Mouse (Mus musculus) frontal cortex, adult 2 months (tissue): ENCODE data around the gene Ercc5. TPM values are rescaled to one million over a fixed set of nuclear protein-coding genes. Genes with fewer than 3 reads are reported as not detected.

Experiments used
- DNase-seq, 2 experiments: peaks; one replicate each; pipeline ENCODE4 v3.0.0; 2022; ENCODE audit warnings: low spot score in 1 of 2; ENCODE audit errors: extremely low spot score in 1 of 2
- polyA plus RNA-seq: library from polyadenylated mRNA; depleted of rRNA; stranded (reverse); fragments of >200 nt; gene quantifications from 2 replicates; pipeline ENCODE4 v1.2.3, GENCODE M21; 2012; rRNA removed

The Ercc5 gene
- polyA plus RNA-seq, 1 experiment: 22.3 TPM

DNA sequence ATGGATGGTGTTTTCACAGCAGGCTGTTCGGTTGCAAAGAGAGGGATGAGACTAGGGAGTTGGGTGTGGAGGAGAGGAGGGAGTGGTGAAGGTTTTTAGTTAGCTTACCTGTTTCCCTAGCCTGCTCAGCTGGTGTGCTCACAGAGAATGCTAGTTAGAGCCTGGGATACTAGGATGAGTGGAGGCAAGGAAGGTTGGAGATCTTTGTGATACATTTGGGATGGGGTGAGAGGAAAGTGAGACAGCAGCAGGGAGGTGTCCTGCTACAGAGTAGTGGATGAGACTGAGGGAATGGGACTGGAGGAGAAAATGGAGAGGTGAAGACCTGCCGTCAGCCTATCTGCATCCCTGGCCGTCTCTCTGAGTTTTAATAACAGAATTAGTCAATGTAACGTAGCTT lies 25.1 kb downstream of the Ercc5 start:
- no peak for DNase-seq

DNA sequence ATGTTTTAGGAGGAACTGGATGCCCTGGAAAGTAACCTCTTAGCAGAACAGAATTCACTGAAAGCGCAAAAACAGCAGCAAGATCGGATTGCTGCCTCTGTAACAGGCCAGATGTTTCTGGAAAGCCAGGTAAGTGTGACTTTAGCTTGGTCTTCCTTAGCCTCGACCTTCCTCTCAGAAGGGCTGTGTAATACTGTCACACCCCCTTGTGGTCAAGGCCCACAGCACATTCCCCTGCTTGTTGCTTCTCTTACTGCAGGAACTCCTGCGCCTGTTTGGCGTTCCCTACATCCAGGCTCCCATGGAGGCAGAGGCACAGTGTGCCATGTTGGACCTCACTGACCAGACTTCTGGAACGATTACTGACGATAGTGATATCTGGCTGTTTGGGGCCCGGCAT lies 26.4 kb downstream of the Ercc5 start:
- no peak for DNase-seq

DNA sequence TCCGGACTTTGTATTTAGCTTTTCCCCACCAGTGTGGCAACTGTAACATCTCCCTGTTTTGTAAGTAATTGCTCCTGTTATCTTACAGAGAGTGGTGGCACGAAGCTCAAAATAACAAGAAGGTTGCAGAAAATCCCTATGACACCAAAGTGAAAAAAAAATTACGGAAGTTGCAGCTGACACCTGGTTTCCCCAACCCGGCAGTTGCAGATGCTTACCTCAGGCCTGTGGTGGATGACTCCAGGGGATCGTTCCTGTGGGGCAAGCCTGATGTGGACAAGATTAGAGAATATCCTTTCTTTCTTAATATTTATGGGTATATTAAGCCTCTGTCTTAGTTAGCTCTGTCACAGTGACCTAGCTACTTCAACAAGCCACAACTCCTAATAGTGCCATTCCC lies 30.5 kb downstream of the Ercc5 start:
- DNase-seq: no peak

DNA sequence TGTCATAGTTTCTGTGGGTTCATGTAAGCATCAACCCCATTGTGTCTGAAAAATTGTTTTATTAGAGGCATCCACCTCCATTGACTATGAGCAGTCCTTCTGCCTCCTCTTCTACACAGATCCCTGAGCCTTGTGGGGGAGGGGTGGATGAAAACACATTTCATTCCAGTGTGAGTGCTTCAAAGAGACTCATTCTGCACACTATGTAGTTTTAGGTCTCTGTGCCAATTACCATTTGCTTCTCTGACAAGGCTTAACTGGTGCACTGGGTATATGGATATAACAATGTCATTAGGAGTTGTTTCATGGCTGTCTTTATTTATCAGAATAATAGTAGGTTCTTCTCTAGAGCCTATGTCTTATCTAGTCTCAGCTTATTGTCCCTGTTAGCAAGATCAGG lies 38.9 kb downstream of the Ercc5 start:
- DNase-seq: peak; percentile 18 to 60

DNA sequence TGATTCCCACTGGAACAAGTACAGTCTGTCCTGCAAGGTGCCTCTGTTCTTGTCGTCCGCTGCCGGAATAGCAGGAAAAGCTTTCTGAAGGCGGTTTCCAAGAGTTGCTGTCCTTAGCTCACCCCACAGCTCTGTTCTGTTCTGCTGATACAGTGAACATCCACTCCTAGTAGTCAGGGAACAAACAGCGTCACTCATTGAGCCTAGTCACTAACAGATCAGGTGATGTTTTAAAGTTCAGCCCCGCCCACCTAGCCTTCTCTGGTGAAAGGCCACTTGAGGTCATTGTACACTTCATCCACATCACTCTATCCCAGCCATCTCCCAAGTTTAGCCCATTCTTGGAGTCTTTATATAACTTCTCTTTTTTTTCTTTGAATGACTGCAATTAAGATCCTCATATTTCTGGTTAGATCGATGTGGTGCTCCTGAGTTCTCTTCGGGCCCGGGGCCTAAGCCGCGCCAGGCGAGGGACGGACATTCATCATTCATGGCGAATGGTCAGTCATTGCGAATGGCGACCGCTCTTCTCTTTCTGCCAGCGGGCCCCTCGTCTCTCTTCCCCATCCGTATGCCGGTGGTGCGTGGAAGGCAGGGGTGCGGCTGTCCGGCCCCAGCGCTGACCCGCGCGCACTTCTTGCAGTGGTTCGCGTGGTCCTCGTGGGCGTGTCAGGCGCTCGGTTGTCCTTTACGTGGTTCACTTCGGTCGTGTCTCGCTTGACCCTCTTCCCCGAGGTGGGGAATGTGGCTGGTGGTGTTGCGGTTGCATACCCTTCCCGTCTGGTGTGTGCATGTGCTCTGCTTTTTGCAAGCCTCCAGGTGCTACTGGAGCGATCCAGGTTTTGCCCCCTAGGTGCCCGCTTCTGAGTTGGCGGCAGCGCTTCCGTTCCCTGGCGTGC lies 51.0 kb downstream of the Ercc5 start:
- DNase-seq: peak; percentile 50 to 61

DNA sequence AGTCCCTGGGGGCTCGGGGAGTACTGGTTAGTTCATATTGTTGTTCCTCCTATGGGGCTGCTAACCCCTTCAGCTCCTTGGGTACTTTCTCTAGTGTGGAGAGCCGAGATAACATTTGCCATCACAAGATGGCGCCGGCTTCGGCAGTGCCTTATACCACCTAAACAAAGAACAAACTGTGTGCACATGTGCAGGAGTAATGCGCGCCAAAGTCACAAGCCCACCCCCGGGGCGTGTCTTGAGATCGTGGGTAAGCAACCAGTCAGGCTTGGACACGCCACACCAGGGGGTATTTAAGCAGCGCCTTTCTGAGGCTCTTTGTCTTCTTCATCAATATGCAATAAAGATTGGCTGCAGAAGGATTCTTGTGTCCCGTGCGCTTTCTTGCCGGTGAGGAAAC lies 55.3 kb downstream of the Ercc5 start:
- no peak for DNase-seq

DNA sequence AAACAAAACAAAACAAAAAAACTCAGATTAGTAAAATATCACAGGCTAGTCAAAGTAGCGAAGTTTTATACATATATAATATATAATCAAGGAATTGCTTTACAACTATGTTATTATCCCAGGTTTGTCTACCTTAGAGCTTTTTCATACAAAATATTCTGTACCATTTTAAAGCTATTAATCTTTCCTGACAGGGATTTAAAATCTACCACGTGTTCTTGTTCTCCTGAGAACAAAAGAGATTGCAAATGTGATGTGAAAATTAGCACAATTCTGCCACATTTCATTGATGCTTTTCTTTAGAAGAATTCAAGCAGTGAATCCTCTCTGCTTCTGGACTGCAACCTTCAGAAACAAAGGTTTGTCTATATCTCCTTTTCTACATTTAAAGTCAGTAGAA lies 66.9 kb downstream of the Ercc5 start:
- no peak for DNase-seq

DNA sequence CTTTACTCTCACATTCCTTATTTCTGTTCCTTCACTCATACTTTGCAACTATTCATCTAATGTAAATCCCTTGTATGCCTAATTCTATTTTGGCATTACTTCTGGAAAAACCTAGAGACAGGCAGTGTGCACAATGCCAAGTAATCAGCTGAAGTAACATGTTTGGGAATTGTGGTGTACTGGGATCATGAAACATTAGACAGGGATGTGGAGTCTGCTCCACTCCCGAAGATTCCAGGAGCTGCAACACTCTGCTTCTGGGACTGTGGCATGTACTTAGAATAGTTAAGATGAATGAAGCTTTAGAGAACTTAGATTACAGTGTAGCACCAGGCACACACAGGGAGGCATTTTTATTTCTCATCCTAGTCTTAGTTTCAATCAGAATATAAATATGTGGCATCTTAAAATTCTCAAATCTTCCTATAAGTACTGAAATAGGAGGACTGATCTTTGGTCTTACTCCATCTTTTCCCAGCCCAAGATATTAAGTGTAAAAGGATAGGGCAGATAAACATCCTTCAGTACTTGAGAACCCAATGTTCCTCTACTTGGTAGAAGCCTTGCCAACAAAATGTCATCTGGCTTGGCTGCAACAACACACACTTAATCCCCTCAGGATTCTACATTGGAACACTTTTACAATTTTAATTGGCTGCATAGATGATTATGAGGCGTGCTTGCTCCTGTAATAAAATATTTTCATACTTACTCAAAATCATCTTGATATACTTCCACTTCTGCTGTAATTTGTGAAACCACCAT lies 69.0 kb downstream of the Ercc5 start:
- DNase-seq: no peak

DNA sequence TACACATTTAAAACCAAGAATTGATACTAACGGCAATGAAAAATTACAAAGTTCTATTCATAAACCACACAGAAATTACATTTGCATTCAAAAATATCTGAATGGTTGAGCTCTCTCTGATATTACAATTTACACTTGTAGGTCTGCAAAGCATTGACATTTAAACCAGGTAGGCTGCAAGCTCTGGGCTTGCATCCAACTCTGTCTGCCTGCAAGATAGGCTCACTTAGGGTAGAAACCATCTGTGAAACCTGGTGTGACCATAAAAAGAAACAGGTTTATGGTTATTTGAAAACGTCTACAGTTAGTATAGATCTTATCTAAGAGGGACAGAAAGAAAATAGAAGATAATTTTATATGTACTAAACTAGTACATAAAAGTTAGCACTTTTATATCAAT lies 69.6 kb downstream of the Ercc5 start:
- DNase-seq: peak; percentile 12 to 55

DNA sequence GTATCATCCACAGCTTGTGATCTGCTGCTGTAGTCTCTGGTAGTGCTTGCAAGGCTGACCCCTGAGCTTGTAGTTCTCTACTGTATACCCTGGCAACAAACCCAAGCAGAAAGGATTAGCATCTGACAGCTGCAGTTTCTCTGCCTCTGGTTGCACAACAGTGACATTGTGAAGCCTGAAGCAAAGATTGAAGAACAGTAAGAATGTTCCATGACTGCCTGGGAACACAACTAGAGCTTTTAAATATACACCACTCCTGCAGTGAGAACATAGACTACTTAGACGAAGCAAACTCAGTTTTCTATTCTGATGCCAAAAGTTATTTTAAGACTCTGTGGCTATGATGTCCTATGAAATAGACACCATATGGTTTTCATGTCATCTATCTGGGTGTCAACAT lies 71.3 kb downstream of the Ercc5 start, which contains the start of gene Mettl21e:
TSS of gene Mettl21e (minus strand) at position 86 of the 400 bp plus-strand sequence.
- peak; percentile 7 to 32 for DNase-seq

DNA sequence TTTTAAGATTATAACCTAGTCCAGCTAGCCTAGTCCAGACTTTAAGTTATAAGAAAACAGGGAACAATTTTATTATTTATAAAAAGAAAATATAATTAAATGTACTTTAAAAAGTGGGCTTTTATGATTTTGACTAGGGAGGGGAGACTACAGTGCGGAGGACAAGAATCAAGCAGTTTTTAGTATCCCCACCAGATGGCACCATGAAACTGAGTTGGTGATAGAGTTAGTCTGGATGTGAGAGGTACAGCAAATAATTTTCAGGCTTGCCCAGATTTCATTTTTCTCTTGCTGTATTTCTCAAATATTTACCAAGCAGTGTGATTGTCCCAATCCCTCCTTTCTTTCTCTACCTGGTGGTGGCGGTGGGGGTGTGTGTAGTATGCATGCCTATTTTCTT lies 81.5 kb downstream of the Ercc5 start:
- peak; percentile 17 to 83 for DNase-seq

Other genes with a start within 250 kb of the Ercc5 start
- gene Tpp2, start 214.1 kb upstream of the Ercc5 start, polyA plus RNA-seq: 25.7 and 27.9 TPM in 2 replicates
- gene Mettl21c, start 127.7 kb upstream of the Ercc5 start, polyA plus RNA-seq: 0.02 and 0.12 TPM in 2 replicates
- gene Gm8251, start 85.8 kb upstream of the Ercc5 start, polyA plus RNA-seq: 0.02 TPM in 1 of 2 replicates, not detected in the other
- 6.7 and 8.2 TPM in 2 replicates for gene Tex30, start 45.3 kb upstream of the Ercc5 start, polyA plus RNA-seq
- gene Kdelc1, start 28.9 kb upstream of the Ercc5 start, polyA plus RNA-seq: 15.3 and 15.4 TPM in 2 replicates
- 12.2 and 15.1 TPM in 2 replicates for gene Bivm, start 28.8 kb upstream of the Ercc5 start, polyA plus RNA-seq
- gene Mettl21e, start 71.2 kb downstream of the Ercc5 start, polyA plus RNA-seq: 0.04 TPM in 2 replicates